Mouse (Mus musculus): ENCODE measurements around the gene Madd. TPM values are rescaled to one million over a fixed set of nuclear protein-coding genes. Genes with fewer than 3 reads are reported as not detected.
"Not testable (repeated sequence)": the region's sequence is repeated elsewhere in the genome, so short reads cannot be mapped to it uniquely, and the experiment has no call there.

Gene Madd
- total RNA-seq, 4 experiments from 2014 or later = 4.9 to 6.9 (median 6.1) TPM

GRCm38 (mm10) chr2:91125101-91125500, 58.5 kb downstream of the Madd start:
- DNase-seq (ENCODE audit: low spot score) = no peak

GRCm38 (mm10) chr2:91123521-91123920, 60.1 kb downstream of the Madd start:
- no peak for DNase-seq (ENCODE audit: low spot score)

GRCm38 (mm10) chr2:91121497-91121896, 62.1 kb downstream of the Madd start:
- no peak for DNase-seq (ENCODE audit: low spot score)

- DNase-seq (ENCODE audit: low spot score) = no peak
Measured at GRCm38 (mm10) chr2:91121011-91121410, 62.6 kb downstream of the Madd start.

- DNase-seq (ENCODE audit: low spot score) = no peak
Measured at GRCm38 (mm10) chr2:91120261-91120671, 63.4 kb downstream of the Madd start.

- no peak for DNase-seq (ENCODE audit: low spot score)
Measured at GRCm38 (mm10) chr2:91119551-91119950, 64.1 kb downstream of the Madd start.

GRCm38 (mm10) chr2:91119061-91119460, 64.6 kb downstream of the Madd start:
- no peak for DNase-seq (ENCODE audit: low spot score)

- DNase-seq (ENCODE audit: low spot score) = peak; percentile 59
Measured at GRCm38 (mm10) chr2:91118647-91119046, 65.0 kb downstream of the Madd start.

- DNase-seq (ENCODE audit: low spot score) = peak; percentile 52
Measured at GRCm38 (mm10) chr2:91117585-91118275, 65.9 kb downstream of the Madd start, which contains the start of gene Mybpc3. TSS of gene Mybpc3 (plus strand) at chr2:91118144.

- no peak for DNase-seq (ENCODE audit: low spot score)
Measured at GRCm38 (mm10) chr2:91116842-91117241, 66.8 kb downstream of the Madd start.

- DNase-seq (ENCODE audit: low spot score) = no peak
Measured at GRCm38 (mm10) chr2:91115578-91115970, 68.1 kb downstream of the Madd start.

- peak; percentile 95 for DNase-seq (ENCODE audit: low spot score)
Measured at GRCm38 (mm10) chr2:91114781-91115577, 68.7 kb downstream of the Madd start.

GRCm38 (mm10) chr2:91113852-91114251, 69.8 kb downstream of the Madd start:
- no peak for DNase-seq (ENCODE audit: low spot score)

GRCm38 (mm10) chr2:91113334-91113733, 70.3 kb downstream of the Madd start:
- no peak for DNase-seq (ENCODE audit: low spot score)

GRCm38 (mm10) chr2:91112491-91112890, 71.1 kb downstream of the Madd start:
- DNase-seq (ENCODE audit: low spot score) = no peak

- DNase-seq (ENCODE audit: low spot score) = not testable (repeated sequence)
Measured at GRCm38 (mm10) chr2:91111832-91112231, 71.8 kb downstream of the Madd start.

- DNase-seq (ENCODE audit: low spot score) = no peak
Measured at GRCm38 (mm10) chr2:91110429-91110828, 73.2 kb downstream of the Madd start.

- DNase-seq (ENCODE audit: low spot score) = no peak
Measured at GRCm38 (mm10) chr2:91109807-91110385, 73.7 kb downstream of the Madd start.

- no peak for DNase-seq (ENCODE audit: low spot score)
Measured at GRCm38 (mm10) chr2:91109241-91109640, 74.4 kb downstream of the Madd start.

GRCm38 (mm10) chr2:91108156-91108555, 75.5 kb downstream of the Madd start:
- DNase-seq (ENCODE audit: low spot score) = no peak

GRCm38 (mm10) chr2:91101124-91101740, 82.4 kb downstream of the Madd start:
- peak; percentile 89 for DNase-seq (ENCODE audit: low spot score)

GRCm38 (mm10) chr2:91098156-91098555, 85.5 kb downstream of the Madd start:
- DNase-seq (ENCODE audit: low spot score) = no peak

All from heart, adult 8-10 months (tissue).